Mouse (Mus musculus): ENCODE measurements around the gene Slc51b.
A peak's percentile ranks its signal among the peaks of the same experiment; 100 is the strongest.

The Slc51b gene

DNA sequence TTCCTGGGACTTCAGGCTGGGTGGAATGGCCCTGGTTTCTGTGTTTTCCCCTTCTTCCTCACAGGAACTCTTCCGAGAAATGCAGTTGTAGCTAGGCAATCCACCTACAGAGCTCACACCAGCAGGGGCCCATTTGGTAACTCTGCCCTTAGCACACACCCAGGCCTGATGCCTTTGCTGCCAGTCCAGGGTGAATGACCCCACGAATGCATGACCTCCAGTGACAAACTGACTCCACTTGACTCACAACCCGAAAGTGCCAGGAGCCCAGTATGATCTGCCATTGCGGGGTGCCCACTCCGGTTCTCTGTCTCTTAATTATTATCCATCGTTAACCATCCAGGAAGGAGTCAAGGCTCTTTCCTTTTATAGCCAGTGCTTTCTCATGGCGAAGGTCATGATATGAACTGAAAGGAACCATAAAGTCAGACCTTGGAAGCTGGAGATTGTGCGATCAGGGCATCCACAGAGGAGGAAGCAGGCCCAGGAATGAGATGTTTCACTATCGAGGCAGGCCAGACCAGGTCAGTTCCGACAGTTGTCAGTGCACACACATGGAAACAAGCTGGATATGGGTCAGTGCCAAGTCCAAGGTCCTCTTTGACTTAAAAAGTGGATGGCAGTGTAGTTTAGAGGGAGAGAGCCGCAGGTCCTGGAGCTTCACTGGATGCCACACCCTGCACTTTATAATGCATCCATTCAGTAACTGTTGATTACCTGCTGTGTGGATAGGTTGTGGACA is at the start of gene Slc51b:
Gene Slc51b, minus strand, starts transcription at position 196 of the 742 bp plus-strand sequence.
- no peak for DNase-seq (ENCODE audit: low spot score in 2 of 2)

DNA sequence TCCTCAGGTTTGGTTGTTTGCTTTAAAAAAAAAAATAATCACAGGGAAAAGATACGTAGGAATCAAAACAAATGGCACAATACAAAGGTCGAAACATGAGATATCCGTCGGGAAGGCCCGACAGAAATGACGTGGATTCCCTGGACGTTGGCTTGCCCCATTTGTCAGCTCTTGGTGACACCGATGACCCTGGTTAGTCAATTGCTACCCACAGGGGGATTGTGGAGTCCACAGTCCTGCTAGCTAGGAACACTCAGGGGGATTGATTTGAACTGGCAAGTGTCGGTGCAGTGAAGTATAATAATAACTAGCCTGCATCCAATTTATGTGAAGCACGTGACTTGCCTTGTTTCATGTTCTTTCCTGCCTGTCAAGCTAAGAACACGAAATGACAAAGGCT is 44.9 kb upstream of the Slc51b start:
- no peak for DNase-seq (ENCODE audit: low spot score in 2 of 2)

DNA sequence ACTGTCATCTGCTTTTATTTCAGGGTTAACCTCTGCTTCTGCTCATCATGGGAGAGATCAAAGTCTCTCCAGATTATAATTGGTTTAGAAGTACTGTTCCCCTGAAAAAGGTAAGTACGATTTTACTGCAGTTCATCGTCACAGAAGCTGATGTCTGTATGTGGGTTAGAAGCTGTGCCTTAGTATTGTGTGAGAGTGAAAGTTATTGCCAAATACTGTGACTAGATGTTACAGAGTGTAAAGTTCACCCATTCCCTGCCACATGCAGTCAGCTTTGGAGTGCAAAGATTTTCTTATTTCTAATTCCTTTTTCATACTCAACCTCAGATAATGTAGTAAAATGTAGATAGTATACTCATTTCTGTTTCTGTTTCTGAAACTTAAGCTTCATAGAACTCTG is 42.5 kb upstream of the Slc51b start:
- DNase-seq (ENCODE audit: low spot score in 2 of 2), result no peak

DNA sequence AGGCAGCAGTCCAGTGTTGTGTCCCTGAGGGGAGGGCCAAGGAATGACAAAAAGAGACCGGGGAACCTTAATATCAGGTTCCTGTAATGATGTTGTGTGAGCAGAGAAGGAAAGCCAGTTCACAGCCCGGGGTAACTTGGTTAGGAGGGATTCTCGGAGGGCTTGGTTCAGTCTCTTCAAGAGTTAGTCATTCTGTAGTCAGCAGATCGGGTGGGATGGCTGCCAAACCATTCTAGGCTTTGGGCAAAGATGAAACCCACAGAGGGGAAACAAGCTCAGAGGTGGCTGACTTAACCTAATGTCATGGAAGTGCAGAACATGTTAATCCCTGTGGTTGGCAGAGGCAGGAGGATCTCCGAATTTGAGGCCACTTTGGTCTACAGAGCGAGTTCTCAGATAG is 41.4 kb upstream of the Slc51b start:
- no peak for DNase-seq (ENCODE audit: low spot score in 2 of 2)

DNA sequence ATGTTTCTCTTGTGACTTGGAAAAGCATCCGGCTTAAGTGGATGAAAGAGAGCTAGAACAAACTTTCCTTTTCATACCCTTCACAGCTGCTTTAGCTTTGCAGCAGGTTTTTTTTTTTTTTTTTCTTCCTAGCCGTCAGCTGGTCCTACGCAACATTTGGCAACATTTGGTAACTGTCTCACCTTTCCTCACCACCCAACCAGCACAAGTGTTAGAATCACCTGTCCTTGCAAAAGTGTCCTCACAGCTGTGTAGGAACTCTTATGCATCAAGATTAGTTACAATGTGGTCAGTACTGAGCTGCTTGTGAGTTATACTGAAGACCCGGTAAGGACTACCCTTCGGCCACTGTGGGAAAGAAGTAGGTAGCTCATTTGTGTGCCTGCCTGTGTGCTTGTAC is 39.8 kb upstream of the Slc51b start:
- DNase-seq (ENCODE audit: low spot score in 2 of 2), result no peak

DNA sequence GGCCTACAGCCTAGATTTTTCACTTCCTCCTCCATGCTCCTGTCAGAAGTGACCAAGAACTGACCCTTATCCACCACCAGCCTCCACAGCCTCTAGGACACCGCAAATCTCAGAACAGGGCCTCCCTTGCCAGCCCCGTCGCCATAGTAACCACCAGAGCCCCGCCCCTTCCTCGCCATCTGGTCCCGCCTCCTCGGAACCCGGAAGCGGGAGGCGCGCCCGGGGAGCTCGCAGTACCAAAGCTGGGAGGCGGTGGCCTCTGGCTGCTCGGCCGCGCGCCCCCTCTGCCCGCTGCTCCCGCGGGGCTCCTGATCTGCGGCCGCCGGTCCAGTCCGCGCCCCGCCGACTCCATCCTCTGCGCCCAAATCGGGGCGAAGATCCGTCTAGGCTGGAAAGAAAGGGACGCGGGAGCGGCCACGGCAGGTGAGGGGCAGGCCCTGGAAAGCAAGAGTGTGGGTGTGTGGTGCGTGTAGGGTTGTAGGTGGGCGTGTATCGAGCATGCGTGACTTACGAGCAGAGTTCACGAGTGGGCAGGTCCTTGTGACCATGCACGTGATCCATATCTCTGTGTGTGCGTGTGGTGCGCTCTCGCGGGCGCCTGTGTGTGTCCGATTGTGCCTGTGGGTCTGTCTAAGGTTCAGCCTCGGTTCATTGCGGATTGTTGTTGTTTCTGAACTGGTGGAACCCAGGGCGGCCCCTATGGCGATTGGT is 38.1 kb upstream of the Slc51b start, which contains the start of gene Spg21:
Gene Spg21, plus strand, starts transcription at position 216 of the 711 bp plus-strand sequence.
- peak; percentile 82 to 96 for DNase-seq (ENCODE audit: low spot score in 2 of 2)

DNA sequence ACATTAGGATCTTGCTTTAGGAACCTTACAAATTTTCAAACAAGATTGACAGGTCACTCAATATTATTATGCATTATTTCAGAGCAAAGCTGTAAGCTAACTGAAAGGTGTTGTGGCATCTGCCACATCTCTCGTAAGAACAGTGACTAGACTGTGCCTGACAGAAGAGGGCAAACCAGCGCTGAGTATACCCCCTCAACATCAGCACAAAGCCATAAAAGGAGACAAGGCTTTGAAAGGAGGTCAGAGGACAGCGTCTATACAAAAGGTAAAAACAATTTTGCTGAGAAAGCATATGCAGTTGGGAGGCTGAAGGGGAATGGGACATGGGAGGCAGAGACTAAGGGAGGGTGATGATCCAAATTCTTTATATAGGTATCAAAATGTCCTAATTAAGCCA is 37.4 kb upstream of the Slc51b start:
- DNase-seq (ENCODE audit: low spot score in 2 of 2), result no peak

DNA sequence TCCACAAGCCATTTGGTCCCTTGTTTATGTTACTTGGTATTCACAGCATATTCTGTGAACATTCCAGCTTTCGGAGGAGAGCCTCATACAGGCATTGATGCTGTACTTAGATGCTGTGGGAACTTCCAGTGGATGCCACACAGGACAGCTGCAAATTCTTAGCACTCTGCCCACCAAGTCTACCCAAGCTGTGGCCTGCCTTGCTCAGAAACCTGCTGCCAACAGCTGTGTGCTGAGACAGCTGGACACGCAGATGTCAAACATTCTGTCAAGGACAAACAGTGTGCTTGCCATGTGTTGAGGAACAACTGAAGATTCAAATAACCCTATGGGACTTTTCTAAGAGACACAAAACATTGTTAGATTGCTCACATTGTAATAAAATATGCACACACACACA is 36.2 kb upstream of the Slc51b start:
- no peak for DNase-seq (ENCODE audit: low spot score in 2 of 2)

DNA sequence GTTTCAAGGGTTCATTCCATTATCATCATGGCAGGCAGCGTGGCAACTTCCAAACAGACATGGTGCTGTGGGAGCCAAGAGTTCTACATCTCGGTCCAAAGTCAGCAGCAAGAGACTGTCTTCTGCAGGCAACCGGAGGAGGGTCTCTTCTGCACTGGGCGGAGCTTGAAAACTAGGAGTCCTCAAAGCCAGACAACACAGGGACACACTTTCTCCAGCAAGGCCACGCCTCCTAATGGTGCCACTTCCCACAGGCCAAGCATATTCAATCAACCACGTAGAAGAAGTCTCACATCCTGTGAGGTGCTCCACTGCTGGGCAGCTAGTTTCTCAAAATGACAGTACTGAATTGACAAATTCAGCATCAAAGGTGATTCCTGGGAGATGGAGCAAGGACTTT is 25.2 kb upstream of the Slc51b start:
- no peak for DNase-seq (ENCODE audit: low spot score in 2 of 2)

DNA sequence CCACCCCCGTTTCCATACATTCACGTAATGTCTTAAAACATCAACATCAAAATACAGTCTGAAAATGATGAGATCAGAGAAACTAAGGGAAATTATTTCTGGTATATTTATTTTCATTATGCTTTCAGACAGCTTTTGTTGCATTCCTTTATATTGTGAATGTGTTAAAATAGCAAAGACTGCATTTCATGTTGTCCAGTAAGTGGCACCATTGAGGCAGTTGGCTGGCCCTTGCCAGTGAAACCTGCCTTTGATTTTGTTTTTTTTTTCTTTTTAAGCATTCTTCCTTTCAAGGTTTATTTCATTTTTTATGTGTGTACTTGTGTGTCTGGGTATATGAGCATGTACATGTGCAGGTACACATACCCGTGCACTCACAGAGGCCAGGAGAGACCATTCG is 21.9 kb upstream of the Slc51b start:
- DNase-seq (ENCODE audit: low spot score in 2 of 2), result no peak

DNA sequence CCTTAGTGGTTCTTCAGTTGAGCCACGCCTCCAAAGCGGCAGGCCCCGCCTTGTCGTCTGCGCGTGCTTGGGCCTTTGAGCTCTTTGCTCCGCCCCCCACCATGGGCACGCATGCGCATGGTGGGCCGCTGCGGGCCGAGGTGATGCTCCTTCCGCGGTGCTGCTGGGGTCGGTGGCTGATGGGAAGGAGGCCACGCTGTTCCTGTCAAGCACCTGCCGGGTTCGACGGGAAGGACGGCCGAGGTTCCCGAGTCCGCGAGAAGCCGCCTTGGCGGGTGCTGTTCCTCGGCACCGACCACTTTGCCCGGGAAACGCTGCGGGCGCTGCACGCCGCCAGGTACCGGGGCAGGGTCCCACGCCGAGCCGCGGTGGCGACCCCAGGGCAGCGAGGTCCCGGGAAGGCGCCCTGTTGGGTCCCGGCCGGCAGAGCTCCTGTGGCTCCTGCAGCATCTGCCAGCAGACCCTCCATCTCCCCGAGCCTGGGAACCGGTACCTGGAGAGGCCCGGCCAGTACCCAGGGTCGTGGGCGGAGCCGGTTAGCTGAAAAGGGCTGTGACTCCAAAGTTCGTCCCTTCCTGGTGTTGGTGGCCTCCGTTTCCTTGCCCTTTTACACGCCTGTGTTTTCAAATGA is 13.0 kb upstream of the Slc51b start, which contains the start of gene Mtfmt:
Gene Mtfmt, plus strand, starts transcription at position 112 of the 631 bp plus-strand sequence.
- DNase-seq (ENCODE audit: low spot score in 2 of 2), result peak; percentile 66 to 91

DNA sequence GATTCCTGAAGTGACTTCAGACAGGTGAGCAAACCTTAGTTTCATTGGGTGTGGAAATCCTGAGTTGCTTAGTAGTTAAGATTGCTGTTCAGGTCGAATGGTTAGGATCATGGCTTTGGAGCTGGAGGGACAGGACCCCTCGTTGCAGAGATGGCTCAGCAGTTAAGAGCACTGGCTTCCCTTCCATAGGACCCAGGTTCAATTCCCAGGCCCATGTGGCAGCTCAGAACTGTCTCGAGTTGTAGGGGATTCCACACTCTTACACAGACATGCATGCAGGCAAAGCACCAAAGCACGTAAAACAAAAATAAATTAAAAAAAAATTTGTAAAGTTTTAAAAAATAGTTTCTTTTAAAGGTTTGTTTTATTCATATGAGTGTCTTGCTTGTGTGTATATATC is 12.5 kb upstream of the Slc51b start:
- DNase-seq (ENCODE audit: low spot score in 2 of 2), result no peak

DNA sequence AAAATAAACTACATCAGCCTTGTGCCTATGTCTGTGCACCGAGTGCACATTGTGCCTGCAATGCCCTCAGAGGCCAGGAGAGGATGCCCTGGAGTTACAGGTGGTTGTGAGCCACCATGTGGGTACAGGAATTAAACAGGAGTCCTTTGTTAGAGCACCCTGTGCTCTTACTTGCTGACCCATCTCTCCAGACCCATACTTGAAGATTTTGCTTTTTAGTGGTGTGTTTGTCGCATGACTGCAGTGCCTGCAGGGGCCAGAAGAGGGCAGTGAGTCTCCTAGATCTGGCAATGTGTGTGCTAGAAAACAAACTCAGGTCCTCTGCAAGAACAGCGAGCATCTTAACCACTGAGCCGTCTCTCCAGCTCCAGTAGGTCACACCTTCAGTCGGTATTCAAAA is 11.4 kb upstream of the Slc51b start:
- peak in 1 of 2 experiments; percentile 27 for DNase-seq (ENCODE audit: low spot score in 2 of 2)

DNA sequence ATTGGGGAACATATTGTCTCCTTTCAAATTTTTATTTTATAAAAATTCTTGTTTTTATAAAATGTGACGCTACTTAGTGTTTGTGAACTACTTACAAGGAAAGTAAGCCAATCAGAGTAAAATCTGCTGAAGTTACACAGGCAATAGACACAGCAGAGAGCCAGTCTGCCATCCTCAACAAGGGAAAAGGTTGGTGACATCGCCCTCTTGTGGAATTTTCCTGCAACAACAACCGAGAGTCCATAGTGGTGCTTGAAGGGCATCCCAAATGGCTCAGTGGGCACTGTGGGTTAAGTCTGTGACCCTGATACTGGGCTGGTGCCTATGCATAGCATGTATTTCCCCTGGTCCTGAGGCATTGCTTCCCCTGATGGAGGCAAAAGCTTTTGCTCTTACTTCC is 9.5 kb upstream of the Slc51b start:
- DNase-seq (ENCODE audit: low spot score in 2 of 2), result peak; percentile 33 to 93

DNA sequence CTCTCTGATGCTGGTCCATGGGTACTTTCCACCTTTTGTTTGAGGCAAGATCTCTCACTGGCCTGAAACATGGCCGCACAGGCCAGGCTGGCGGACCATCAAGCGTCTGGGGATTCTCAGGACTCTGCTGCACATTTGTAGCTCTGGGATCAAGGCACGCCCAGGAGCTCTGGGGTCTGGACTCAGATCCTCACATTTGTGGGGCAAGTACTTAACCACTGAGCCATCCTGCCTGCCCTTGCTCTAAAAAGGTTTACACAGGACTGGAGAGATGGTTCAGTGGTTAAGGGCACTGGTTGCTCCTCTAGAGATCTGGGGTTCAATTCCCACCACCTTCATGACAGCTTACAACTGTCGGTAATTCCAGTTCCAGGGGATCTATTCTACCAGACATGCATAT is 8.2 kb upstream of the Slc51b start:
- no peak for DNase-seq (ENCODE audit: low spot score in 2 of 2)

DNA sequence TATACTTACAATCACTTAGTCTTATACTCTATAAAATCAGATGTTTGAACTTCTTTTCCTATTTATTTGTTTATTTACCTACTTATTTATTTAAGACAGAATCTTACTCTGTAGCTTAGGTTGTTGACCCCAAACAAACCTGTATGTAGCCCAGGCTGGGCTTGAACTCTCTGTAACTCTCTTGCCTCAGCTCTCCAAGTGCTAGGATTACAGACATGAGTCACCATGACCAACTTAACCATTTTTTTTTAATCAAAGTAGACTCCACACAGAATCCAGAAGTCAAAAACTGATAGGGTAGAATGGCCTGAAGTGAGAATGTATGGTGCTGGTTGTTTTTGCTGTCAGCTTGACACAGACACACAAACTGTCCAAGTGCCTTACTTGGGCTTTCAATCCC is 7.6 kb upstream of the Slc51b start:
- DNase-seq (ENCODE audit: low spot score in 2 of 2), result no peak

DNA sequence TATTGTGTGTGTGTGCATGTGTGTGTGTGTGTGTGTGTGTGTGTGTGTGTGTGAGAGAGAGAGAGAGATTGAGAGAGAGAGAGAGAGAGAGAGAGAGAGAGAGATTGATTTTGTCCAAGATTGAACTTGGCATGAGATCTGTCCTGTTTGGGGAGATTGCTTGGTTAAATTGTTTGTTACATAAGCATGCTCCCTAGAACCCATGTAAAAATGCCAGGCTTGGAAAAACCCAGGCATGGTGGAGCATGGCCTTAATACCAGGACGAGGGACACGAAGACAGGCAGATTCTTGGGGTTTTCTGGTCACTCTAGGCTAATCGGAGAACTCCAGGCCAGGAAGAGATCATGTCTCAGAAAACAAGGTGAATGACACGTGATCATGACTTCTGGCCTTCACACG is 5.2 kb upstream of the Slc51b start:
- no peak for DNase-seq (ENCODE audit: low spot score in 2 of 2)

DNA sequence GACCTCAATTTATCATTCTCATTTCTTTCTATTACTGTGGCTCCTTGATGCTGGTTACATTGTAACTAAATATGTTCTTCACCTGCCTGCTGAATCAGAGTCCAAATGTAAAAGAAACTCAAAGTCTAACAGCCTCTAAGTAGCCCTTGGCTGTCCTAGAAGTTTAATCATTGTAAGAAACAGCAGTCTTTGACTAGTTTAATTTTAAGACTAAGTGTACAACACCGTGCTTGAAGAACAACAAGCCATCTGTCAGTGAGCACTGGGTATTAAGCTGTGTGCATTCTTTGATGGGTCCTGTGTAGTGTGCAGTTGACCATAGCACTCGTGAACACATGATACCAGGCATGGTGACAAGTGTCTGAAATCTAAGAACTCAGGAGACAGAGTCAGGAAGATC is 4.8 kb upstream of the Slc51b start:
- DNase-seq (ENCODE audit: low spot score in 2 of 2), result no peak

DNA sequence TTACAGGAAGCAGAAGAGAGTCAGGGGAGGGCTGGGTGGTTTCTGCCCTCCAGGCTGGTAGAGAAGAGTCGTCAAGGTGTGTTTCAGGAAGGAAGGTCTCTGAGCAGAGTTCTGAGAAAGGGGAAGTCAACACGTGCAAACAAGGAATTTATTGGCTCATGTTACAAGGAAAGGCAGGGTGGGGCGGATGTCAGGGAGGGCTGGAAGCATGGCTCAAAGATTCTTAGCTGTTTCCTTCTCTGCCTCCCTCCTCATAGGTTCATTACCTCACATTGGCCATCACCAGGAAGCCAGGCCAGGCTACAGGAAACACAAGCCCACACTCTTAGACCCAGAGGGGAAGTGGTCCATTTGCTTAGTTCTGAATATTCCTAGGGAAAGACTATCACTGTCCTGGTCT is 1.6 kb upstream of the Slc51b start:
- no peak for DNase-seq (ENCODE audit: low spot score in 2 of 2)

DNA sequence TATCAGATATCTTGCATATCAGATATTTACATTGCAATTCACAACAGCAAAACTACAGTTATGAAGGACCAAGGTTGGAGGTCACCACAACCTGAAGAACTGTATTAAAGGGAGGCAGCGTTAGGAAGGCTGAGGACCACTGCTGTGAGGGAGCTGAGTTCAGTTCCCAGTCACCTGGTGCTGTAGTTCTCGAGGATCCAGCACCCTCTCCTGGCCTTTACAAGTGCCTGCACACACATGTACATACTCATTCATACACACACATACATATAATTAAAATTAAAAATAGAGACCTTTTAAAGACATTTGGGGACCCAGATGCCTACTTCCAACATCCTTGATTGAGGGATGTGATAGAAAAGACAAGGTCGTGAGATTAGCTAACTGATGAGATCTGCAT is 3.1 kb downstream of the Slc51b start:
- no peak for DNase-seq (ENCODE audit: low spot score in 2 of 2)

DNA sequence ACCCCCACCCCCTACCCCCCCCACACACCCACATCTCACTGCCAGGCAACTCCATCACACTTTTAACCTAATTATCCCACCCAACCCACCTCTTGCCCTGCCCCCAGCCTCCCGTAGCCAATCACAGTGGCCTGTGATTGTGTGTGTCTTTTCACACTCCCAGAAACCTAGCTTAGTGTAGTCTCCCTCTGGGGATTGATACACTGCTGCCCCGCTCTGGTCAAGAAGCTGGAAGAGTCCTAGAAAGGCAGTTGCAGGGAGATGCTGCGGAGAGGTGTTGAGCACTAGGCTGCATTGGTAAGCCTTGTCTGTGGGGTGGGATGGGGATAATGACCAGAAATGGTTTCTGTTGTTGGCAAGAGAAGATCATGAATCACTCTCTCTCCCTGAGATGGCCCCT is 5.0 kb downstream of the Slc51b start:
- DNase-seq (ENCODE audit: low spot score in 2 of 2), result no peak

DNA sequence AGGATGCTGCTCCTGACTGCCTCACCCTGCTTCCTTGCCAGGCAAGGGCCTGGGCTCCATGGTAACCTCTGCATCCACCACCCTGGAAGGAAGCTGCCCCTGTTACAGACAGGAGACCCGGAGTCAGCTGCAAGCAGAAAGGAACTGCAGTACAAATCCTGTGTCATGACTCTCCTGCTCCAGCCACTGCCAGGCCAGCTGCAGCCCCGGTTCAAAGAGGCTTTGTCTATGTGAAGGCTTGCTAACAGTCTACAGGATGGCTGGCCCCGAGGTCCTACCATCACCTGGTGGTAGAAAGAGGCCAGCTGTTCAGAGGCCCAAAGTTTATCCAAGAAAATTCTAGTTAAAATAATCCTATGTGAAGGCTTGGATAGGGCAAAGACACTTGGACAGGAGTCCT is 11.4 kb downstream of the Slc51b start:
- DNase-seq (ENCODE audit: low spot score in 2 of 2), result no peak

DNA sequence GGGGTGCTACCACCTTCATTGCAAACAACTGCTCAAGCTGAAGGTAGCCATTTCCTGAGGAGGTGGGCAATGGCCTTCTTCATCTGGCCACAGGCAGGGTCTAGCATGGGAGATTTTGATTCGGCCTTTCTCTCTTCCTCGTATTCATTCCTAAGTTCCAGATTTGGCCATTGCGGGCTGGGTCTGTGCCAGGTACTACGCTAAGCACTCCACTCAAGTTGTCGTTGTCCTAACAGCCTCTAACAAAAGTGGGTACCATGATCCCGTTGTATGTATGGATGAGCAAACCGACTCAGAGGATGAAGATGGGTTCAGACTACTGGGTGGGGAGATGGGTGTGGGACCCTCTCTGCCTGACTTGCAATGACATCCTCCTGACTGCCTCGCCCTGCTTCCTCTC is 12.4 kb downstream of the Slc51b start:
- DNase-seq (ENCODE audit: low spot score in 2 of 2), result no peak
